In the genomic region with DNA sequence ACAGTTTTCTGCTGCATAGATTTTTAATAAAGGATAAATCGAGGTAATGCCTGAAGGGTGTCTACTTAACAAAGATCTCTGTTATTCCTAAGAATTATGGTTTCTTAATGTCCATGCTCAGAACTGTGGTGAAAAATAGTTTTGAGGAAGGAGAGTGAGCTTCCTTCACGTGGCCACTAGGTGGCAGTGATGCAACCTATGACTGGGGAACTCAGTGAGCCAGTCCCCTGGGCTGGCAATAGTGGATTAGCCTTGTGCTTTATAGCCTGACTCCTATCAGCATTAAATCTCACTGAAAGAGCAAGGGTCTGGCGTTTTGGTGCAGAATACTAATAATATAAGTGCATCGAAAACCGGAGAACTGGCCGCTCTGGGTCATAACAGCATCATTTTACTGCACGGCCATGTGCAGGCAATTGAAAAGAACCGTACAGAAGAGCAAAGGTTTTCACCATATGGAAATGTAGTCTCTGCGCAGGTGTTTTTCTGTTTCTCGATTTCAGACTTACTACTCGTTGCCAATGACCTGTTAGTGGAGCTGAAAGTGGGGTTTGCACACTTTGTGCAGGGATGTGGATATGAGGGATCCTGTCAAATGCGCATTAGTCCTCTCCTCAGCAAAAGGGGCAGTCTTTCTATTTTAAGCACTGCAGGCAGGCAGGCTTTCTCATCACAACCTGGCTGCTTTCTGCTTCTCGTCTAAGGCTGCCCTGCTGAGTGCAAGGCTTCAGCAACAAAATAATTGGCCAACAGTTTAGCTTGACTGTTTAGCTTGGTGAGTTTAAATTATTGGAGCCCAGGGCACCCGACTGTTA, we compare ENCODE assay signal across 9 mouse cellular contexts. TPM values are rescaled to one million over a fixed set of nuclear protein-coding genes. Genes with fewer than 3 reads are reported as not detected.
DNase-seq lines count a peak whose midpoint lies in the region; ATAC-seq and TF ChIP-seq lines count a peak whose summit lies in the region.
"Had no signal": no experiment of that assay in that cellular context is flagged by ENCODE, and none has a peak within 500 bp of the region (broad histone marks: within the 10 kb centered on the region; RNA-seq: fewer than 3 reads in every experiment).

No protein-coding gene starts in this region.

- H3K27ac ChIP-seq in kidney, embryonic 14.5 days (ENCODE audit: low read depth, low read length) = no peak overlapping the region
- no peak overlapping the region for H3K27ac ChIP-seq in embryonic facial prominence, embryonic 14.5 days (replicated peaks; ENCODE audit: low read depth, low read length)
- peak overlapping the region; percentile 51 for H3K27ac ChIP-seq in hindbrain, postnatal 0 days
- H3K27ac ChIP-seq in midbrain, embryonic 11.5 days (ENCODE audit: low read depth, low read length) = no peak overlapping the region

- no peak overlapping the region for H3K4me3 ChIP-seq in kidney, embryonic 14.5 days (ENCODE audit: low read length)
- H3K4me3 ChIP-seq in embryonic facial prominence, embryonic 14.5 days (ENCODE audit: low read depth, low read length) = no peak overlapping the region
- no peak overlapping the region for H3K4me3 ChIP-seq in hindbrain, postnatal 0 days (ENCODE audit: low read length)
- no peak overlapping the region for H3K4me3 ChIP-seq in midbrain, embryonic 11.5 days (ENCODE audit: low read depth, low read length)

- H3K27me3 ChIP-seq in kidney, embryonic 14.5 days (ENCODE audit: control insufficient read depth, insufficient read depth, low read length) = no peaks in the 10 kb centered on the region
- H3K27me3 ChIP-seq in embryonic facial prominence, embryonic 14.5 days (replicated peaks; ENCODE audit: control insufficient read depth, insufficient read depth, low read length) = no peaks in the 10 kb centered on the region
- H3K27me3 ChIP-seq in hindbrain, postnatal 0 days (ENCODE audit: insufficient read depth, low read length) = no peaks in the 10 kb centered on the region
- no peaks in the 10 kb centered on the region for H3K27me3 ChIP-seq in midbrain, embryonic 11.5 days (ENCODE audit: control insufficient read depth, insufficient read depth, low read length)

- H3K9me3 ChIP-seq in kidney, embryonic 14.5 days (ENCODE audit: control insufficient read depth, low read length) = no peaks in the 10 kb centered on the region
- H3K9me3 ChIP-seq in embryonic facial prominence, embryonic 14.5 days (ENCODE audit: control insufficient read depth, low read length) = no peaks in the 10 kb centered on the region
- H3K9me3 ChIP-seq in hindbrain, postnatal 0 days (ENCODE audit: low read length) = no peaks in the 10 kb centered on the region
- H3K9me3 ChIP-seq in midbrain, embryonic 11.5 days (ENCODE audit: control insufficient read depth, low read length) = no peaks in the 10 kb centered on the region

- ATAC-seq in kidney, embryonic 14.5 days (ENCODE audit: low FRiP score, low TSS enrichment) = no peak
- no peak for ATAC-seq in embryonic facial prominence, embryonic 14.5 days (ENCODE audit: low read depth)
- ATAC-seq in hindbrain, postnatal 0 days = peak; percentile 79
- peak; percentile 82 for ATAC-seq in midbrain, embryonic 11.5 days (ENCODE audit: low FRiP score)

- WGBS in kidney, embryonic 14.5 days = 58% methylated on average over 14 of the region's 14 CpGs
- WGBS in embryonic facial prominence, embryonic 14.5 days = 46% methylated on average over 14 of the region's 14 CpGs
- WGBS in hindbrain, postnatal 0 days = 43% methylated on average over 14 of the region's 14 CpGs
- WGBS in midbrain, embryonic 11.5 days = 48% methylated on average over 14 of the region's 14 CpGs

- no peaks in the 10 kb centered on the region for H3K4me1 ChIP-seq in kidney, embryonic 14.5 days (ENCODE audit: control insufficient read depth, insufficient read depth, low read length)
- H3K4me1 ChIP-seq in embryonic facial prominence, embryonic 14.5 days (ENCODE audit: control insufficient read depth, insufficient read depth, low read length) = no peaks in the 10 kb centered on the region
- H3K4me1 ChIP-seq in hindbrain, postnatal 0 days (ENCODE audit: insufficient read depth, low read length) = no peaks in the 10 kb centered on the region
- no peaks in the 10 kb centered on the region for H3K4me1 ChIP-seq in midbrain, embryonic 11.5 days (ENCODE audit: control insufficient read depth, insufficient read depth, low read length)

- peak; percentile 90 for TF ChIP-seq CTCF in hindbrain, postnatal 0 days (IDR thresholded peaks at IDR 0.05; ENCODE audit: low read depth)

- no peak overlapping the region for H3K9ac ChIP-seq in kidney, embryonic 14.5 days (ENCODE audit: low read depth, low read length)
- H3K9ac ChIP-seq in embryonic facial prominence, embryonic 14.5 days (ENCODE audit: low read depth, low read length) = no peak overlapping the region
- H3K9ac ChIP-seq in hindbrain, postnatal 0 days (replicated peaks; ENCODE audit: low read length) = no peak overlapping the region
- H3K9ac ChIP-seq in midbrain, embryonic 11.5 days (ENCODE audit: low read length) = no peak overlapping the region

- DNase-seq in kidney, postnatal 10 days = peak; percentile 10
- peak; percentile 61 for DNase-seq in ZHBTc4 (ENCODE audit: low read depth, low spot score)
- DNase-seq in embryonic facial prominence, embryonic 14.5 days (ENCODE audit: low spot score) = peak; percentile 34
- DNase-seq in hindbrain, postnatal 0 days (ENCODE audit: low spot score) = peak; percentile 82
- peak; percentile 86 for DNase-seq in midbrain, embryonic 11.5 days (ENCODE audit: low spot score, missing footprints)
- no peak for DNase-seq in natural killer cell, adult 2 months (ENCODE audit: low spot score in 2 of 2)
- no peak for DNase-seq in lung, postnatal 36 days

- no peaks in the 10 kb centered on the region for H3K36me3 ChIP-seq in kidney, embryonic 14.5 days (ENCODE audit: control insufficient read depth, insufficient read depth, low read length)
- H3K36me3 ChIP-seq in embryonic facial prominence, embryonic 14.5 days (ENCODE audit: control insufficient read depth, insufficient read depth, low read length) = no peaks in the 10 kb centered on the region
- no peaks in the 10 kb centered on the region for H3K36me3 ChIP-seq in hindbrain, postnatal 0 days (ENCODE audit: insufficient read depth, low read length)
- no peaks in the 10 kb centered on the region for H3K36me3 ChIP-seq in midbrain, embryonic 11.5 days (ENCODE audit: control insufficient read depth, insufficient read depth, low read length)

- H3K4me2 ChIP-seq in kidney, embryonic 14.5 days (replicated peaks; ENCODE audit: low read depth, low read length) = no peak overlapping the region
- H3K4me2 ChIP-seq in embryonic facial prominence, embryonic 14.5 days (ENCODE audit: low read depth, low read length) = no peak overlapping the region
- no peak overlapping the region for H3K4me2 ChIP-seq in hindbrain, postnatal 0 days (ENCODE audit: low read depth, low read length)
- no peak overlapping the region for H3K4me2 ChIP-seq in midbrain, embryonic 11.5 days

RNA-seq across cellular contexts. Expression of gene Fshb, which starts 23.8 kb away (rescaled TPM):
- not detected in 2 replicates for polyA plus RNA-seq in kidney, embryonic 14.5 days (2014; fragmentation: Nextera tagmentation; extraction: Ambion mirVana)
- polyA plus RNA-seq in embryonic facial prominence, embryonic 14.5 days (2014; fragmentation: Nextera tagmentation; extraction: Ambion mirVana) = 0.13 TPM in 1 of 2 replicates, not detected in the other
- not detected in 2 replicates for total RNA-seq in hindbrain, postnatal 0 days (2014; rRNA removed)
- not detected in 2 replicates for polyA plus RNA-seq in hindbrain, postnatal 0 days (2015; fragmentation: Nextera tagmentation; extraction: Ambion mirVana)
- polyA plus RNA-seq in midbrain, embryonic 11.5 days (2014; fragmentation: Nextera tagmentation; extraction: Ambion mirVana) = not detected in 2 replicates
- polyA plus RNA-seq: stomach, embryonic 16.5 days had no signal

Comparison
In these comparisons a context has a peak if more than half of its experiments do, and no peak if none do; other contexts are left out.
1. DNase-seq: peak in kidney, postnatal 10 days (single experiment), ZHBTc4 (single experiment), embryonic facial prominence, embryonic 14.5 days (single experiment), hindbrain, postnatal 0 days (single experiment) and midbrain, embryonic 11.5 days (single experiment); none in natural killer cell, adult 2 months (0 of 2) and lung, postnatal 36 days (single experiment).
2. ATAC-seq: peak in hindbrain, postnatal 0 days (single experiment) and midbrain, embryonic 11.5 days (single experiment); none in kidney, embryonic 14.5 days (single experiment) and embryonic facial prominence, embryonic 14.5 days (single experiment).